Mouse (Mus musculus) hindbrain, embryonic 12.5 days (tissue): ENCODE measurements around the gene Mrps21. TPM values are rescaled to one million over a fixed set of nuclear protein-coding genes. Genes with fewer than 3 reads are reported as not detected.
A peak's percentile ranks its signal among the peaks of the same experiment; 100 is the strongest.
"Not testable (repeated sequence)": the region's sequence is repeated elsewhere in the genome, so short reads cannot be mapped to it uniquely, and the experiment has no call there.

Experiments
- ATAC-seq: fragments of 200-750 bp; cut with Nextera tagmentation; 2 replicates; pipeline ENCODE4 v1.8.0; 2017; ENCODE audit warnings: moderate TSS enrichment; ENCODE audit not compliant: low FRiP score
- H3K27ac ChIP-seq: fragments of 300-500 bp; sonication (generic); 2 replicates; pipeline ENCODE4 v1.5.1; 2016; ENCODE audit warnings: mild to moderate bottlenecking
- H3K27me3 ChIP-seq: fragments of 300-500 bp; sonication (generic); 2 replicates; pipeline ENCODE4 v1.6.1; 2016; ENCODE audit warnings: mild to moderate bottlenecking
- H3K36me3 ChIP-seq: fragments of 300-500 bp; sonication (generic); 2 replicates; pipeline ENCODE4 v1.6.1; 2016; ENCODE audit warnings: mild to moderate bottlenecking
- H3K4me1 ChIP-seq: fragments of 300-500 bp; sonication (generic); 2 replicates; pipeline ENCODE4 v1.6.1; 2016
- H3K4me2 ChIP-seq: fragments of 300-500 bp; sonication (generic); replicated peaks from 2 replicates; pipeline ENCODE4 v1.6.1; 2016; ENCODE audit warnings: mild to moderate bottlenecking
- H3K4me3 ChIP-seq: fragments of 300-500 bp; sonication (generic); 2 replicates; pipeline ENCODE4 v1.5.1; 2016; ENCODE audit warnings: mild to moderate bottlenecking
- H3K9ac ChIP-seq: fragments of 300-500 bp; sonication (generic); 2 replicates; pipeline ENCODE4 v1.6.1; 2016; ENCODE audit warnings: mild to moderate bottlenecking, moderate library complexity
- H3K9me3 ChIP-seq: fragments of 300-500 bp; sonication (generic); replicated peaks from 2 replicates; pipeline ENCODE4 v1.6.1; 2016; ENCODE audit warnings: mild to moderate bottlenecking
- WGBS: fragments of 180-500 bp; shearing (Covaris S2); methylation state at CpG from one replicate; pipeline ENCODE4 v1.1.7; 2016; 5-methylcytosine and 5-hydroxymethylcytosine counted together
- polyA plus RNA-seq: library from polyadenylated mRNA; unstranded; fragments of >200 nt; fragmentation: Nextera tagmentation; extraction: Ambion mirVana; gene quantifications from 2 replicates; pipeline ENCODE4 v1.2.1, GENCODE M21; 2016

The Mrps21 gene
- polyA plus RNA-seq, 1 experiment from 2014 or later = 346 TPM

- ATAC-seq = 0 out of 2 replicates have a peak, but pooled peaks have one; percentile 46
- 37% methylated on average over 2 of the region's 2 CpGs for WGBS
Observed at GRCm38 (mm10) chr3:95861796-95862195, 9.5 kb downstream of the Mrps21 start.

GRCm38 (mm10) chr3:95861216-95861615 lies 10.1 kb downstream of the Mrps21 start:
- Histone ChIP-seq H3K9me3 (no peaks in the 10 kb centered on the region), H3K4me1 (0 out of 2 replicates have a peak, but pooled peaks cover under 1% of the 10 kb centered on the region), H3K36me3 (peaks cover 25% of the 10 kb centered on the region), H3K4me2 (no peak overlapping the region), H3K27ac (no peak overlapping the region), H3K9ac (no peak overlapping the region), H3K4me3 (no peak overlapping the region), H3K27me3 (no peaks in the 10 kb centered on the region)
- 71% methylated on average over 10 of the region's 10 CpGs for WGBS
- ATAC-seq = no peak

More at GRCm38 (mm10) chr3:95861796-95862195, 9.5 kb downstream of the Mrps21 start:
- H3K36me3 ChIP-seq = peaks cover 27% of the 10 kb centered on the region
- no peaks in the 10 kb centered on the region for H3K4me1 ChIP-seq
- H3K4me3 ChIP-seq = no peak overlapping the region
- H3K27ac ChIP-seq = no peak overlapping the region
- H3K4me2 ChIP-seq = no peak overlapping the region
- no peaks in the 10 kb centered on the region for H3K27me3 ChIP-seq
- H3K9me3 ChIP-seq = no peaks in the 10 kb centered on the region
- H3K9ac ChIP-seq = no peak overlapping the region

GRCm38 (mm10) chr3:95860323-95860722 lies 11.0 kb downstream of the Mrps21 start:
- H3K9me3 ChIP-seq = no peaks in the 10 kb centered on the region
- 0 out of 2 replicates have a peak, but pooled peaks cover 4% of the 10 kb centered on the region for H3K4me1 ChIP-seq

GRCm38 (mm10) chr3:95858278-95858677 lies 13.0 kb downstream of the Mrps21 start:
- 91% methylated on average over 3 of the region's 3 CpGs for WGBS
- not testable (repeated sequence) for H3K9me3 ChIP-seq, H3K4me2 ChIP-seq, ATAC-seq, H3K27ac ChIP-seq, H3K4me3 ChIP-seq, H3K27me3 ChIP-seq, H3K9ac ChIP-seq, H3K4me1 ChIP-seq
- peaks cover 14% of the 10 kb centered on the region for H3K36me3 ChIP-seq

More at GRCm38 (mm10) chr3:95860323-95860722, 11.0 kb downstream of the Mrps21 start:
- WGBS = 87% methylated on average over 3 of the region's 3 CpGs
- H3K4me2 ChIP-seq = no peak overlapping the region
- ATAC-seq = no peak
- no peaks in the 10 kb centered on the region for H3K27me3 ChIP-seq
- no peak overlapping the region for H3K4me3 ChIP-seq
- H3K9ac ChIP-seq = no peak overlapping the region
- peaks cover 21% of the 10 kb centered on the region for H3K36me3 ChIP-seq
- no peak overlapping the region for H3K27ac ChIP-seq

GRCm38 (mm10) chr3:95857050-95857449 lies 14.3 kb downstream of the Mrps21 start:
- H3K9me3 ChIP-seq, H3K27ac ChIP-seq, H3K9ac ChIP-seq, H3K4me3 ChIP-seq, ATAC-seq, H3K27me3 ChIP-seq, H3K4me2 ChIP-seq, H3K4me1 ChIP-seq: not testable (repeated sequence)
- peaks cover 19% of the 10 kb centered on the region for H3K36me3 ChIP-seq
- WGBS = 91% methylated on average over 1 of the region's 1 CpGs

GRCm38 (mm10) chr3:95856115-95856514 lies 15.2 kb downstream of the Mrps21 start:
- Histone ChIP-seq H3K27ac (peak overlapping the region; percentile 55; the same call in 1 of the 2 replicates), H3K9me3 (no peaks in the 10 kb centered on the region), H3K4me2 (peak overlapping the region; percentile 81), H3K9ac (peak overlapping the region; percentile 90), H3K27me3 (no peaks in the 10 kb centered on the region), H3K4me3 (peak overlapping the region; percentile 87), H3K36me3 (peaks cover 20% of the 10 kb centered on the region), H3K4me1 (peaks cover 9% of the 10 kb centered on the region)
- 27% methylated on average over 7 of the region's 7 CpGs for WGBS
- no peak; the same call in none of the 2 replicates for ATAC-seq

GRCm38 (mm10) chr3:95855502-95856089 lies 15.7 kb downstream of the Mrps21 start, which contains the start of gene Prpf3:
TSS of gene Prpf3 (minus strand) at chr3:95855885.
- H3K27me3 ChIP-seq = no peaks in the 10 kb centered on the region
- under 1% methylated on average over 56 of the region's 56 CpGs for WGBS

GRCm38 (mm10) chr3:95851317-95851716 lies 20.0 kb downstream of the Mrps21 start:
- Histone ChIP-seq H3K27ac (no peak overlapping the region), H3K36me3 (peaks cover 67% of the 10 kb centered on the region), H3K27me3 (no peaks in the 10 kb centered on the region), H3K4me2 (no peak overlapping the region), H3K9me3 (no peaks in the 10 kb centered on the region), H3K9ac (no peak overlapping the region), H3K4me3 (no peak overlapping the region), H3K4me1 (peaks cover 9% of the 10 kb centered on the region)
- 98% methylated on average over 8 of the region's 8 CpGs for WGBS
- no peak for ATAC-seq

More at GRCm38 (mm10) chr3:95855502-95856089, 15.7 kb downstream of the Mrps21 start, which contains the start of gene Prpf3:
- peaks cover 25% of the 10 kb centered on the region for H3K36me3 ChIP-seq
- H3K27ac ChIP-seq = peak within 1 kb of the TSS; percentile 78
- peak; percentile 98 for ATAC-seq
- H3K4me2 ChIP-seq = peak within 1 kb of the TSS; percentile 81
- no peaks in the 10 kb centered on the region for H3K9me3 ChIP-seq
- peak within 1 kb of the TSS; percentile 87 for H3K4me3 ChIP-seq
- H3K9ac ChIP-seq = peak within 1 kb of the TSS; percentile 90
- H3K4me1 ChIP-seq = peaks cover 9% of the 10 kb centered on the region

GRCm38 (mm10) chr3:95850611-95851010 lies 20.7 kb downstream of the Mrps21 start:
- H3K9ac ChIP-seq = no peak overlapping the region
- ATAC-seq = no peak
- WGBS = 89% methylated on average over 4 of the region's 4 CpGs
- no peak overlapping the region for H3K27ac ChIP-seq
- no peak overlapping the region for H3K4me3 ChIP-seq
- H3K27me3 ChIP-seq = no peaks in the 10 kb centered on the region
- H3K9me3 ChIP-seq = no peaks in the 10 kb centered on the region
- H3K4me1 ChIP-seq = peaks cover 5% of the 10 kb centered on the region
- no peak overlapping the region for H3K4me2 ChIP-seq
- H3K36me3 ChIP-seq = peaks cover 73% of the 10 kb centered on the region

GRCm38 (mm10) chr3:95842503-95843214 lies 28.7 kb downstream of the Mrps21 start:
- peaks cover 82% of the 10 kb centered on the region for H3K36me3 ChIP-seq
- H3K4me1 ChIP-seq = no peaks in the 10 kb centered on the region
- H3K4me3 ChIP-seq = no peak overlapping the region
- ATAC-seq = no peak
- WGBS = 93% methylated on average over 3 of the region's 3 CpGs
- H3K4me2 ChIP-seq = no peak overlapping the region
- H3K27me3 ChIP-seq = no peaks in the 10 kb centered on the region
- H3K27ac ChIP-seq = no peak overlapping the region
- H3K9ac ChIP-seq = no peak overlapping the region
- no peaks in the 10 kb centered on the region for H3K9me3 ChIP-seq

- H3K36me3 ChIP-seq = peaks cover 75% of the 10 kb centered on the region
- WGBS = 93% methylated on average over 2 of the region's 2 CpGs
Observed at GRCm38 (mm10) chr3:95839250-95839649, 32.1 kb downstream of the Mrps21 start.

GRCm38 (mm10) chr3:95829053-95829452 lies 42.3 kb downstream of the Mrps21 start:
- no peak for ATAC-seq
- Histone ChIP-seq H3K4me3 (no peak overlapping the region), H3K4me2 (no peak overlapping the region), H3K9ac (no peak overlapping the region), H3K9me3 (no peaks in the 10 kb centered on the region), H3K36me3 (peaks cover 61% of the 10 kb centered on the region), H3K27me3 (no peaks in the 10 kb centered on the region), H3K4me1 (no peaks in the 10 kb centered on the region), H3K27ac (no peak overlapping the region)
- 94% methylated on average over 4 of the region's 4 CpGs for WGBS

More at GRCm38 (mm10) chr3:95839250-95839649, 32.1 kb downstream of the Mrps21 start:
- Histone ChIP-seq H3K4me1 (no peaks in the 10 kb centered on the region), H3K4me3 (no peak overlapping the region), H3K4me2 (no peak overlapping the region), H3K9me3 (no peaks in the 10 kb centered on the region), H3K27ac (no peak overlapping the region), H3K27me3 (no peaks in the 10 kb centered on the region), H3K9ac (no peak overlapping the region)
- no peak for ATAC-seq
